7 mouse cellular contexts compared by ENCODE assay signal in the genomic region with DNA sequence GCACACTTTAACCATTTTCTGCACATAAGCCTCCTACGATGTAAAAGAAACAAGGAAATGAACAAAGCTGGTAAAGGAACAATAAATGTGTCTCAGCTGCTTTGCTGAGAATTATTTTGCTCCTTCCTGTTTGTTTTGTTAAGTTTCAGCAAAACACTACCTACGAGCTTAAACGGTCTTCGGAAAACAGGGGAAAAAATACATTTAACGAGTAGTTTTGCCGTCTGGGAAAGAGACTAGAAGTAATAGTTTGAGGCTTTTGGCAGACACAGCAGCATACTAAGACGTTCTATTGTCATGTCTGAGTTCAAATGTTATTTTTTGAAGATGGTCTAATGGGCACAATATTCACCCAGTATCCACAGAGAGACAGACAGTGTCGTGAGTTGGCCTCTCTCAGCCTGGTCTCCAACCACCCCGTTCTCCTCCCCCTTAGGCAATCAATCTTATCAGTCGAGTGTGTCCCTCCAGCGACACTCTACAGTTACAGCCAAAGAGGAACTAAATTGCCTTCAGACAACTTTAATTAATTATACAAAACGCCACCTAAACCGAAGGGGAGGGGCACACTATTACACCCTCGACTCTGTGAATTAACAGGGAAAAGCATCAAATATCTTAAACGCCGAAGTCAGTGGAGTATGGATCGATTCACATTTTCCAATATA. TPM values are rescaled to one million over a fixed set of nuclear protein-coding genes. Genes with fewer than 3 reads are reported as not detected.
DNase-seq lines count a peak whose midpoint lies in the region; ATAC-seq lines count a peak whose summit lies in the region.

No protein-coding gene starts in this region.

- DNase-seq in MN1 (ENCODE audit: low spot score): peak; percentile 9
- peak; percentile 40 for DNase-seq in heart, postnatal 10 days
- no peak for DNase-seq in cerebellum, adult 11-12 months
- DNase-seq in thymus, postnatal 14 days: no peak

- H3K4me2 ChIP-seq in liver, embryonic 16.5 days (ENCODE audit: low read depth, low read length): peak overlapping the region; percentile 84

- H3K36me3 ChIP-seq in liver, embryonic 16.5 days (ENCODE audit: control insufficient read depth, insufficient read depth): no peaks in the 10 kb centered on the region

- peak overlapping the region; percentile 72 for H3K4me3 ChIP-seq in brown adipose tissue, adult 24 weeks (ENCODE audit: insufficient read depth, low read depth, low read length)
- peak overlapping the region; percentile 72 for H3K4me3 ChIP-seq in liver, embryonic 16.5 days (ENCODE audit: low read depth, low read length)

- no peaks in the 10 kb centered on the region for H3K9me3 ChIP-seq in liver, embryonic 16.5 days (replicated peaks; ENCODE audit: control insufficient read depth, low read length)

- peak overlapping the region; percentile 39; the same call in 1 of the 2 replicates for H3K27ac ChIP-seq in brown adipose tissue, adult 24 weeks (replicated peaks; ENCODE audit: low read depth, low read length)
- peak overlapping the region; percentile 79 for H3K27ac ChIP-seq in liver, embryonic 16.5 days (ENCODE audit: low read length)

- intact Hi-C loops in heart, postnatal 10 days (cut with DNase I): loop anchor here (5.0 to 10.0 kb wide), 5 partner anchors 358 to 1368 kb away; no protein-coding TSS in a partner anchor

- 26% methylated on average over 17 of the region's 17 CpGs for WGBS in liver, embryonic 16.5 days (ENCODE audit: insufficient replicate concordance)

- H3K27me3 ChIP-seq in liver, embryonic 16.5 days (ENCODE audit: control insufficient read depth, insufficient read depth, low read depth, low read length): peaks cover 11% of the 10 kb centered on the region

- no peak for ATAC-seq in liver, embryonic 16.5 days (ENCODE audit: low read depth)
- ATAC-seq in cerebellum, adult (ENCODE audit: insufficient number of reproducible peaks, low FRiP score, low TSS enrichment): no peak

- peak overlapping the region; percentile 73 for H3K9ac ChIP-seq in liver, embryonic 16.5 days (ENCODE audit: low read depth, low read length)

- 0 out of 2 replicates have a peak, but pooled peaks cover 2% of the 10 kb centered on the region for H3K4me1 ChIP-seq in brown adipose tissue, adult 24 weeks (ENCODE audit: control insufficient read depth, insufficient read depth, insufficient read length, low read length)
- H3K4me1 ChIP-seq in liver, embryonic 16.5 days (ENCODE audit: control insufficient read depth, low read depth, low read length): no peaks in the 10 kb centered on the region; the same call in 1 of the 2 replicates

RNA-seq across cellular contexts. Expression of a gene that starts 1.8 kb away (rescaled TPM):
- 8.0 and 17.4 TPM in 2 replicates for polyA plus RNA-seq in brown adipose tissue, adult 24 weeks (2012; ENCODE audit: insufficient read depth, insufficient read length, missing spikeins)
- 10 to 100 TPM; 11.0 to 13.9 TPM for total RNA-seq in heart, postnatal 10 days (2021)
- polyA plus RNA-seq in liver, embryonic 16.5 days (2015; fragmentation: Nextera tagmentation; extraction: Ambion mirVana): 17.1 and 17.9 TPM in 2 replicates

RNA-seq across cellular contexts. Expression of a gene that starts 12.8 kb away (rescaled TPM):
- not detected in 2 replicates for polyA plus RNA-seq in brown adipose tissue, adult 24 weeks (2012; ENCODE audit: insufficient read depth, insufficient read length, missing spikeins)
- not detected for total RNA-seq in heart, postnatal 10 days (2021)
- not detected in 2 replicates for polyA plus RNA-seq in liver, embryonic 16.5 days (2015; fragmentation: Nextera tagmentation; extraction: Ambion mirVana)

Comparison
In these comparisons a context has a peak if more than half of its experiments do, and no peak if none do; other contexts are left out.
1. DNase-seq: peak in MN1 (single experiment) and heart, postnatal 10 days (2 of 2); none in cerebellum, adult 11-12 months (single experiment) and thymus, postnatal 14 days (single experiment).